Mouse (Mus musculus) adrenal gland, adult 18-20 months (tissue): ENCODE results near the gene Ppp4c. TPM values are rescaled to one million over a fixed set of nuclear protein-coding genes. Genes with fewer than 3 reads are reported as not detected.

Experiments used
- DNase-seq, 2 experiments: peaks; one replicate each; pipeline ENCODE4 v3.0.0; 2021 to 2022; ENCODE audit warnings: low spot score in 2 of 2
- total RNA-seq, 2 experiments: library from RNA; stranded (reverse); gene quantifications; 1 replicate in 1 of 2; 2 replicates in 1 of 2; pipeline ENCODE4 v1.2.3; 2021

Gene Ppp4c
- total RNA-seq, 2 experiments from 2014 or later, result 75.4 to 85.9 TPM

DNA sequence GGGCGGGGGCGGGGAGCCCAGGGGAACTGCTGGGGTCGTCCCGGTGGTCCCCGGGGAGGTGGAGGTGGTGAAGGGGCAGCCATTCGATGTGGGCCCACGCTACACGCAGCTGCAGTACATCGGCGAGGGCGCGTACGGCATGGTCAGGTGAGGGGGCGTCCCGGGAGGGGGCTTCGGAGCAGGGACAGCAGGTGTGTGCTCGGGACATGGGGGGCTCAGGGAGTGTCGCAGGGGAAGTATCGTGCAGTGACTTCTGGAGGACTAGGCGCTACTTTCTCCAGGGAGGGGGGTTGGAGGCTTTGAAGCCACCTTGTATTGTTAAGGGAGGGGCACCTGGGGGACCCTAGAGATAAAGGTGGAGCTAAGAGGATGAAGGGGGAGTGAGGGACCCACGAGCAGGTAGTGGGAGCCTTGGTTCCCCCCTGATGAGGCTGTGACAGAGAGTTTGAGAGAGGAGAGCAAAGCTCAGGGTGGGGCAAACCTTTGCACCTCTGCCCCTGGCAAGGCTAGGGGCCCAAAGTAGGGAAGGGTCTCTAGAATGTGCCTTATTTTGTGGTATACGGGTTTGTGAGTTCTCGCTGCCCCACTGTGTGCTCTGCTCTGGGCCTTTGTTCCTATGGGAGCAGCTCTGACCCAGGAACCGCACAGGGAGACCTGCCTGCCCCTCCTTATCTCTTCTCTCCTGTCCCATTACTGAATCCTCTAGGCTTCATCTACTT, 32.5 kb downstream of the Ppp4c start:
- DNase-seq, result no peak

DNA sequence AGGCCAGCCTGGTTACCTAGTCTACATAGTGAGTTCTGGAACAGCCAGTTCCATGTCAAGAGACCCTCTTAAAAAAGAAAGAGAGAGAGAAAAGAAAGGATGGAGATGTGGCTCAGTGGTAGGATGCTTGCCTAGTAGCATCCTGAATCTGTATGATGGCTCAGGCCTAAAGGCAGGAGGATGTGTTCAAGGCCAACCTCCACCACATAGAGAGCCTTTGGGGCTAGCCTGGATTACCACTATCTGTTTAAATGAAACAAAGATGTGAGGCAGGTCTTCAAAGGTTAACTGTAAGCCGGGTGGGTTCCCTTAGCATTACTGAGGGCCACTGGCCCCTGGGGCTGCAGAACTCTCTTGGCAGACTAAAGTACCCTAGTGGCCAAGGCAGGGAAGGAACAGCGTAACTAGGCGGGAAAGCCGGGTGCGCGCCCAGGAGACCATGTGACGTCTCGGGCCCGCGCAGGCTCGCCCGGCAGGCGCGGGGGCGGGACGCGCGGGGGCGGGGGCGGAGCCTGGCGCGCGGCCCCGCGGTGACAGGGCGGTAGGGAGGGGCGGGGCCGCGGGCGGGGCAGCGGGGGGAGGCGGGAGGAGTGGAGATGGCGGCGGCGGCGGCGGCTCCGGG, 33.1 kb downstream of the Ppp4c start, which contains the start of gene Mapk3:
Gene Mapk3 (plus strand): TSS at position 552 of the 622 bp plus-strand sequence.
- peak; percentile 85 to 90 for DNase-seq

DNA sequence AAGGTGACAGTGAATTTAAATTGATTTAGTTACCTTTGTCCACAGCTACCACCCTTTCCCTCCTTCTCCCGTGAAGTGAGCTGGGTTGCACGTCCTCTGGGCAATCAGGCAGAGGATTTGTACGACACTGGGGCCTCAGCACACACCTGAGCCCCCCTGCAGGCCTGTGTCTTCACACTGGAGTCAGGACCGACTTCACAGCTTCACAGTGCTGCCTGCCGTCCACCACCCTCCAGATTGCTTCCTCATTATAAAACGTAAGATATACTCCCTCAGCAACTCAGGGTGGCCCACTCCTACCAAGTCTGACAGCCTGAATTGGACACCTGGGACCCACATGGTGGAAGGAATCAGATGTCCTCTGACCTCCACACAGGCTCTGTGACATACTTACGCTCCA, 33.8 kb downstream of the Ppp4c start:
- no peak for DNase-seq

DNA sequence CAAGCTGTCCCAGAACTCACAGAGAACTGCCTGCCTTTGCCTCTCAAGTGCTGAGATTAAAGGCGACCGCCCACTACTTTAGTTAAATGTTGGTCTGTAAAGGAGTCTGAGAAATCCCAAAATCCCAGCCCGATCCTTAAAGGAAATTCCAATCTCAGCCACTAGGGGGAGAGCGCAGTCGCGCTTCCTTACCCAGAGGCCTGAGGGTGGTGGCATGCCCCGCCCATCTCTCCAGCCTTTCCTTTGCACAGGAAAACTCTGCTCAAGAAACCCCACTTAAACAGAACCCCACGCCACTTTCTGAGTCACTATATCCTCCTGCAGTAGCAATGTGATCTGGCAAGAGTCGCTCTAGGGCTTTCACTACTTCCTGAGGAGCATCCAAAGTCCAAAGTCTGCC, 37.4 kb downstream of the Ppp4c start:
- peak; percentile 68 to 75 for DNase-seq

DNA sequence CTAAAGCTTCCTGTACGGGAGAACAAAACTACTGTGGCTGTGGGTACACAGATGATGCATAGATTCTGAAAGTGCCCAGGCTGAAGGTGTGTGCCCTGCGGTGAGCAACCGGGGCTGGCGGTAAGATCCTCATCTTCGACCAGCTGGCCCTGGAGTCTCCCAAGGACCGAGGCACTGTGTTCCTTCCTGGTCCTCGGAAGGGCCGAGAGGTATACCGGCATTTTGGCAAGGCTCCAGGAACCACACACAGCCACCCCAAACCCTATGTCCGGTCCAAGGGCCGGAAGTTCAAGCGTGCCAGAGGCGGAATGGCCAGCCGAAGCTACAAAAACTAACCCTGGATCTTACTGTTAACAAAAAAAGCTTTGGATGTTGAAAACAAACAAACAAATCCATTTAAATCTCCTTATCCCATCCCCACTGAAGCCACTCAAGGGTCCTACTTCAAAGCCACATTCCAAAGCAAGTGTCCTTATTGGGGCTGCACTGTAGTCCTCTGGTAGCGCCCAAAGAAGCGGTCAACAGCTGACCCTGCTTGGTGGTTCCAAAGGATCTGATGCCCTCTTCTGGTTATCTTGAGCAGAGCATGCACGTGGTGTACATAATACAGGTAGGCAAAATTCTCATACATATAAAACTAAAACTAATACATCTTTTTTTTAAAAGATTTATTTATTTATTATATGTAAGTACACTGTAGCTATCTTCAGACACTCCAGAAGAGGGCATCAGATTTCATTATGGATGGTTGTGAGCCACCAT, 42.5 kb downstream of the Ppp4c start:
- no peak for DNase-seq

DNA sequence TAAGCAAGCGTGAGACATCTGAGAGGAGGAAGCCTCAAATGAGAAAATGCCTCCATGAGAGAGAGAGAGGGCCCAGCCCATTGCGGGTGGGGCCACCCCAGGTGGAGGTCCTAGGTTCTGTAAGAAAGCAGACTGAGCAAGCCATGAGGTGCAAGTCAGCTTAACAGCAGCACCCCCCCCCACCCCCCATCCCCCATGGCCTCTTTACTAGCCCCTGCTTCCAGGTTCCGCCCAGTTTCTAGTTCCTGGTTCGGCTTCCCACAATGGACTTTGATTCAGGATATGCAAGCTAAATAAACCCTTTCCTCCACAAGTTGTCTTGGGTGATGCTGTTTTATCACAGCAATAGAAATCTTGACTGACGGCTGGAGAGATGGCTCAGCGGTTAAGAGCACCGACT, 43.5 kb downstream of the Ppp4c start:
- no peak for DNase-seq

DNA sequence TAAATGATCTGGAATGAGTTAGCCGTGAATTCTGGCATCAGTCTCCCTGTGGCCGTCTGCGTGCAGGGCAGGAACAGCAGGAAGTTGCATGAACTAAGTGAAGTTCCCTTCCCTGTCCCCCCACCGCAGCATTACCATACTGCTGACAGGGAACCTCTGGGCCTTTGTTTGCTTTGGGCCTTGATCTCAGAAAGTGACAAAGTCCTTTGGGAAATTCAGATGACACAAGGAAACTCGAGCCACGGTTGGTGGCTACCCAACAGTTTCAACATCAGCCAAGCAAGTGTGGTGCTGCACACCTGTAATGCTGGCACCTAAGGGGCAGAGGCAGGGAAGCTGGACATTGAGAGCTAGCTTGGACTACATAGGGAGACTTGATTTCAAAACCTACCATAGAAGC, 45.5 kb downstream of the Ppp4c start:
- no peak for DNase-seq

DNA sequence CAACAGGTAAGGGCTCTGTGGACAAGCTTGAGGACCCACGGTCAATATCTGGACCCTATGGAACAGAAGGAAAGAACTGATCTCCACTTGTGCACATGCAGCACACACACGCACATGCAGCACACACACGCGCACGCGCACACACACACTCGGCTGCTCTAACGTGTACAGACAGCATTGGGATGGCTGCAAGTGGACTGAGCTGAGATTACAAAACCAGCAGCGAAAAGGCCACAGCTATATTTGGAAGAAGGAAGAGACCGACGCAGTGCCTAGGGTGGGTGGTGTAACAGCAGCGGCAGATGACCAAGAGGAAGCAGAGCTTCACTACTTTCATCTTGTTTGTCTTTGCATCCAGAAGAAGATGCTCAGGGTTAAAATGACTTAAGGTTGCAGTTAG, 46.2 kb downstream of the Ppp4c start:
- no peak for DNase-seq

DNA sequence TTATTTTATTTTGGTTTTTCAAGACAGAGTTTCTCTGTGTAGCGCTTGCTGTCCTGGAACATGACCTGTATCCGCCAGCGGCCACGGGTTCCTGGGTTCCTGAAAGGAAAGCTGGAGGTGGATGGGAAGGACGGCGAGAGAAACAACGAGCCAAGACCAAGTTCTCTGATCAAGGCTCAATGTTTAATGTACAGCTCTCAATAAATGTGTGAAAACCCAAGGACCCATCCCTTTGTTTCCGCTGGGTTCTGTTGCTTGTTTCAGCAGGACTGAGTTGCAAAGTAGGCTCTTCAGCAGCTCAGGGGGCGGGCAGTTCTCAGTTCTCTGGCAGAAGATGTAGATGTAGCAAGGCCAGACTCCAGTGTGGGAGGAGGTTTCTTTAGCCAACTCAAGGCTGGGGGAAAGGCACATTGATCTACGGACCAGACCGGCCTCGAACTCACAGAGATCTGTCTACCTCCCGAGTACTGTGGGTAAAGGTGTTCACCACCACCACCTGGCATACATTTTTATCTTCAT, 50.3 kb downstream of the Ppp4c start:
- no peak for DNase-seq

DNA sequence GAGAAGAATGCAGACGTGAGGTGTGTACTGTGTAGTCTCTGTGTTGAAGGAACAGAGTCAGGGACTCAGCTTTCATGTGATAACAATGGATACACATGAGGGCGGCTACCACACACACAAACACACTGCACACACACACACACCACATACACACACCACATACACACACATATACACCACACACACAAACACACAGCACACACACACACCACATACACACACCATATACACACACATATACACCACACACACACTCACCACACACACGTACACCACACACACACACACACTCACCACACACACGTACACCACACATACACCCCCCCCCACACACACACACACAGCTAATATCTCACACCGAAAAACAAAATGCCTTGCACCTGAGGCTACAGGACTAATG, 50.8 kb downstream of the Ppp4c start:
- no peak for DNase-seq

DNA sequence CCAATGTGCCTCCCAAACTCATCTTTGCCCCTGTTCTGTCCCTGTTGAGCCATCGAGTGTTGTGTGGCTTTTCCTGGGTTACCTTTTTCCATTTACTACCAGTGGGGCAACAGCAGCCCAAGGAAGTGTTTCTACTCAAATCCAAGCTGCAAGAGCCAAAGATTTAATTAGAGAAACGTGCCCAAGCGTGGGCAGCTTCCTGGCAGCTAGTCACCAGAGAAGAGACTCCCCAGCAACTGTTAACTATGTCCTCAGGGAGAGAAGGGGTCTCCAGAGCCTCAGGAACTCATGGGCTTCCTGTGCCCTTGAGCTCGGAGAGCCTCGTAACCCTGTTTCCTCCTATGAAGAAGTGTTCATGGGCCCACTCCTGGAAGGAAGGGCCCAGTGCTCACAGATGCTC, 51.3 kb downstream of the Ppp4c start:
- no peak for DNase-seq

DNA sequence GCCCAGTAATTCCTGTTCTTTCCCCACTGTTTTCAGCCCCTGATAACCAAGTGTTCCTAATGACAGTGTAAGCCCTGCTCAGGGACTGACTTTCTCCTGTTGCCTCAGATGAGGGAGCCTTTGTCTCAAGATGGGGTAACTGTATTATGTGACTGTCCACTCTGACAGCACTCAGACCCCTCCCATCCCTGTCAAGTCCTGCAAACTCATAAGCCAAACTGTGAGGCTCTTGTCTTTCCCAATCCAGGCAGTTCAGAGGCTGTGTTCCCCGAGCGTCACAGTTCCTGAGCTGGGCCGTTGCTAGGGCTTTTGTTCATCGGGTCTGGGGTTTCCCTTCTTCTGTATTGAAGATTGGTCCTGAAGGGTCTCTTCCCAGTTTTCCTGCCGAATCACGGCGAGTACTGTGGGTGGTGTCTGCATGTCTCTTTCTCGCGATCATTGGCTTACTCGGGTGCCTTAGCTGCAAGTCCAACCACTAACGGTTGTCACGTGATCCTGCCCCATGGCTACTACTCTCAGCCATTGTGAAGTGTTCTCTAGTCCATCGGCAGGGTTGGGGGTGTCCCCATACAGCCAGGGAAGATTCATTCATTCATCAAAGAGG, 52.1 kb downstream of the Ppp4c start:
- DNase-seq, result no peak

DNA sequence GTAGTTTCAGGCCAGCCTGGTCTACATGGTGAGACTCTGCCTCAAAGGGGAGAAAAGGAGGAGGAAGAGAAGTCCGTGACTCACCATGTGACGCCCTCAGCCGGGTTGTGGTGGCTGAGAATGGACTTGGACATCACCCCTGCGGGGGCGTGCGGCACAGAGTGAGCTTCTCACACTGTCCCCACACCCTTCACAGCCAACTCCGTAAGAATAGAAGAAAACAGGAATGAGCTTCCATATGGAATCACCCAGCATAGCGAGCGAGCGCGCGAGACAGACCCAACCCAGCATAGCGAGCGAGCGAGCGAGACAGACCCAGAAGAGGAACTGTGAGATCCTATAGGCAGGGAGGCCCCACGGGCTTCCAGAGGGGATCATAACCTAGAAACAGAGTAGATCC, 52.7 kb downstream of the Ppp4c start:
- no peak for DNase-seq

DNA sequence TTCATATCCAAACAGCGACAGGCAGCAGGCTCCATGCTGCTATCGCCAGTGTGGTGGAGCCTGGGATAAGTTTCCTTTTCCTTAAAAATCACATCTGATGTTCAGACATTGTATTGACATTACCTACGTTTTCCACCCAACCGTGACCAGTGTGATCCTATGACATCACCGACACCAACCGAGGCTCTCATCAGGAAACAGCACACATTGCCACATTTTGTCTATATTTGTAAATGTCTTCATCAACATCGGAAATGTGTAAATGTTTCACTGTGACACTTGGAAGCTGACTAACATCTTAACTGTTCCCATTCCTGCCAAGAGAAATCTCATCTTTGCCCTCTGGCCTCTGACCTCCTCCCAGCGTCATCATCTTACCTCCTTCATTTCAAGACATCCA, 56.2 kb downstream of the Ppp4c start:
- no peak for DNase-seq

Other genes with a start within 250 kb of the Ppp4c start
- 100 to 1,000 TPM; 199 to 243 TPM for gene Eif3c, start 226.1 kb downstream of the Ppp4c start, total RNA-seq
- gene Apobr, start 207.6 kb downstream of the Ppp4c start, total RNA-seq, result 1 to 10 TPM; 2.4 to 3.2 TPM
- 10 to 100 TPM; 34.6 to 35.8 TPM for gene Cln3, start 206.7 kb downstream of the Ppp4c start, total RNA-seq
- gene Il27, start 197.6 kb downstream of the Ppp4c start, total RNA-seq, result under 1 TPM in 1 of 2 experiments, not detected in 1; 0.38 TPM
- gene Nupr1, start 161.6 kb downstream of the Ppp4c start, total RNA-seq, result 10 to 100 TPM; 13.6 to 26.7 TPM
- gene Sgf29, start 143.2 kb downstream of the Ppp4c start, total RNA-seq, result 10 to 100 TPM; 39.6 to 50.1 TPM
- gene Sult1a1, start 116.1 kb downstream of the Ppp4c start, total RNA-seq, result 10 to 100 TPM; 48.0 to 52.5 TPM
- 100 to 1,000 TPM in 1 of 2 experiments, 10 to 100 TPM in 1; 98.7 to 105 TPM for gene Bola2, start 97.1 kb downstream of the Ppp4c start, total RNA-seq
- 10 to 100 TPM in 1 of 2 experiments, 1 to 10 TPM in 1; 9.9 to 11.1 TPM for gene Slx1b, start 96.7 kb downstream of the Ppp4c start, total RNA-seq
- gene Coro1a, start 84.7 kb downstream of the Ppp4c start, total RNA-seq, result 10 to 100 TPM; 19.0 to 21.7 TPM
- 100 to 1,000 TPM; 123 to 131 TPM for gene Mapk3, start 32.9 kb downstream of the Ppp4c start, total RNA-seq
- 1 to 10 TPM; 2.7 to 4.3 TPM for gene Gdpd3, start 26.2 kb downstream of the Ppp4c start, total RNA-seq
- 10 to 100 TPM; 93.7 to 95.0 TPM for gene Ypel3, start 15.5 kb downstream of the Ppp4c start, total RNA-seq
- gene Tbx6, start 11.0 kb downstream of the Ppp4c start, total RNA-seq, result under 1 TPM; 0.53 to 0.64 TPM
- gene Fam57b, start 5.2 kb upstream of the Ppp4c start, total RNA-seq, result 10 to 100 TPM; 17.1 to 63.4 TPM
- gene 4930451I11Rik, start 39.1 kb upstream of the Ppp4c start, total RNA-seq, result not detected
- under 1 TPM; 0.13 to 0.50 TPM for gene Doc2a, start 54.9 kb upstream of the Ppp4c start, total RNA-seq
- 10 to 100 TPM in 1 of 2 experiments, 1 to 10 TPM in 1; 9.8 to 11.8 TPM for gene Hirip3, start 69.5 kb upstream of the Ppp4c start, total RNA-seq
- gene Ino80e, start 69.9 kb upstream of the Ppp4c start, total RNA-seq, result 10 to 100 TPM; 38.4 to 42.5 TPM
- gene Taok2, start 92.2 kb upstream of the Ppp4c start, total RNA-seq, result 10 to 100 TPM; 67.1 to 70.6 TPM
- gene Tmem219, start 130.4 kb upstream of the Ppp4c start, total RNA-seq, result 10 to 100 TPM; 30.7 to 32.8 TPM
- gene Kctd13, start 136.4 kb upstream of the Ppp4c start, total RNA-seq, result 10 to 100 TPM; 18.7 to 21.8 TPM
- 1 to 10 TPM; 1.6 to 1.7 TPM for gene Asphd1, start 157.1 kb upstream of the Ppp4c start, total RNA-seq
- gene Sez6l2, start 158.1 kb upstream of the Ppp4c start, total RNA-seq, result 10 to 100 TPM; 46.6 to 84.4 TPM
- gene Cdipt, start 183.4 kb upstream of the Ppp4c start, total RNA-seq, result 10 to 100 TPM; 75.0 to 82.1 TPM
- under 1 TPM; 0.42 to 0.70 TPM for gene Cdiptos, start 183.6 kb upstream of the Ppp4c start, total RNA-seq
- gene Mvp, start 222.1 kb upstream of the Ppp4c start, total RNA-seq, result 100 to 1,000 TPM in 1 of 2 experiments, 10 to 100 TPM in 1; 92.6 to 135 TPM
- gene Pagr1b, start 224.0 kb upstream of the Ppp4c start, total RNA-seq, result 1 to 10 TPM; 1.3 to 3.0 TPM
- gene Pagr1a, start 224.9 kb upstream of the Ppp4c start, total RNA-seq, result 10 to 100 TPM in 1 of 2 experiments, 1 to 10 TPM in 1; 5.5 to 16.5 TPM
- gene Gm42742, start 228.6 kb upstream of the Ppp4c start, total RNA-seq, result 10 to 100 TPM; 12.9 to 27.0 TPM
- 1 to 10 TPM; 3.7 to 4.4 TPM for gene Prrt2, start 228.7 kb upstream of the Ppp4c start, total RNA-seq
- gene Maz, start 234.5 kb upstream of the Ppp4c start, total RNA-seq, result 100 to 1,000 TPM in 1 of 2 experiments, 10 to 100 TPM in 1; 86.0 to 132 TPM
- 1 to 10 TPM; 1.7 to 2.4 TPM for gene Kif22, start 250.0 kb upstream of the Ppp4c start, total RNA-seq